Mouse (Mus musculus) left cerebral cortex, adult 11 months (tissue): ENCODE results near the gene Tsen34.

ENCODE experiments used
- DNase-seq: peaks from one replicate; pipeline ENCODE4 v3.0.0; 2022; ENCODE audit warnings: low spot score

Gene Tsen34

DNA sequence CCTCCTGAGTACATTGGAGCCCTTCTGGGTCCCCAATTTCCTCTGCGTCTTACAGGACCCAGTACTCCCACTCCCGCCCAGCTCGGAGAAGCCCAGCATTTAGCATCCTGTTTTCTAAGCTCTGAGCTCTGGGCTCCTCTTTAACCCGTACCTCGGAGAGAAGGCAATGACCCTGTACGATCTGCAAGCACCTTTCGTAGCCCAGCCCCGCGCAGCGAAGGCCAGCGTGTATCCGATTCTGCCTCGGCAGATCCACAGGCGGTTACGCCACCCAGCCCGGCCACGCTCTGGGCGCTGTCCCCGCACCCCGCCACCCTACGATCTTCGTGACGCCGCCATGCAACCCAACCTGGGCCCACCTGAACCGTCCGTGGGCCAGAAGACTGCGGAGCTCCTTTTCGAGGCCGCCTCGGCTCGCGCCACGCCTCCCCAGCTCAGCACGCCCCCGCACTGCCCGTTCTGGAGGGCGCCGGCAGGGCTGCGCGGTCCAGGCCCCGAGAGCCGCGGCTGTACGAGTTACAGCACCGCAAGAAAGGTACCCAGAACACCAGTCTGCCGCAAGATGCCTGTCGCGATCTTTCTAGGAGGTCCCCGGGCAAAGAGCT is at the start of gene Tsen34:
TSS of gene Tsen34 (plus strand) at position 482 of the 605 bp plus-strand sequence.
- DNase-seq = no peak

- DNase-seq = no peak
Measured at GRCm38 (mm10) chr7:3643412-3643811, 49.3 kb upstream of the Tsen34 start.

- DNase-seq = no peak
Measured at GRCm38 (mm10) chr7:3643843-3644242, 48.8 kb upstream of the Tsen34 start.

GRCm38 (mm10) chr7:3644348-3644671 is 48.4 kb upstream of the Tsen34 start:
- DNase-seq = no peak

DNA sequence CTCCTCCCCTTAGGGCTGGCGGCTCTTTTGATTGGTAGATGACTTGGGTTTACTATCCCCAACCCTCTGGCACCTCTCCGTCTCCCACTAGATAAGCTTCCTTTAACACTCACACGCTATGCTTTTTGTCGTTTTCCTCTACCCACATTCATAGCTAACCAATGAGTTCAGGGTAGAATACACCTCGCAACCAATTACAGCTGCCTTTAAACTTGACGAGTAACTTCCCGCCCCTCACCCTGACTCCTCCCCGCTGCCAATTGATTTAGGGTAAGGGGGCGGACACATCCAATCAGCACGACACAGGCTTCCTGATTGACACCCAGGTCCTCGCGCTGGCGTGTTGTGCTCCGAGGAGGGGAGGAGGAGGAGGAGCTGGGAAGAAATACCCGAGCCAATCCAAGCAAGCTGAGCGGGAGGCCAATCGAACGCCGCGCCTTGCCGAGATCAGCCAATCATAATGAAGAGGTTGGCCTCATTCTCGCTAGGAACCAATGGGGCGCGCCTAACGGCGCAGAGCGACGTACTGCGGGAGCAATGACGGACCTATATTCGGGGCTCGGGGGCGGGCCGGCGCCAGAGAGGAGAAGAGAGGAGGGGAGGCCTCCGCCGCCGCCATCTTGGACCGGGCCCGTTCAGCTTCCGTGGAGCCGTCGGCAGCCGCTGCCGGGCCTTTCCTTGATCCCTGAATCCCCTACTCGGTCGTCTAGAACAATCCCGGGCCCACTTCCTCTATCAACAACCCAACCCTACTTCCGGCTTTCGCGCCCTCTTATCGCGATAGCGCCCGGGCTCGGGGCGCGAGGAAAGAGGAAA is 47.8 kb upstream of the Tsen34 start, which contains the start of gene Cnot3:
TSS of gene Cnot3 (plus strand) at position 597 of the 816 bp plus-strand sequence.
- DNase-seq = peak; percentile 99

DNA sequence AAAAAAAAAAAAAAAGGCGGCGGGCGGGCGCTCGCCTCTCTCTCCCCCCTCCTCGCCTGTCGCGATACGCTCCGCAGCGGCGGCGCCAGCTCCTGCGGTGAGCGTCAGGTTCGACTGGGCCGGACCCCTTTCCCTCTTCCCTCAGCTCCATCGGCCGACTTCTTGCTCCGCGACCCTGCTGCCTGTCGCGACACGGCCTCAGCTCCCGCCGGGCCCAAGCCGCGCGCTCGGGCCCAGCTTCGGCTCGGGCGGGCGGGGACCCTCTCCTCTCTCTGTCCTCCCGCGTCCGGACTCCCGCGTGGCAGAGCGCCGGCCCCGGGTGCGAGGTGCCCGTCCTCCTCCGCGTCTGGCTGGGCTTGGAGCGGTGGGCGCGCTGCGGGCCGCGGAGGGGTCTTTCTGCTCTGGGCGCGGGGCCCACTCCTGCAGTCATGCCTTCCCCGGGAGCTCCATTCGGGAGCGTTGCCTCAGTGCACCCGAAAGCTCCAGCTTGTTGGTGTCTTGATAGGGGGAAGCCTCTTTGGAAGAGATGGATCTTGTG is 47.1 kb upstream of the Tsen34 start:
- no peak for DNase-seq

DNA sequence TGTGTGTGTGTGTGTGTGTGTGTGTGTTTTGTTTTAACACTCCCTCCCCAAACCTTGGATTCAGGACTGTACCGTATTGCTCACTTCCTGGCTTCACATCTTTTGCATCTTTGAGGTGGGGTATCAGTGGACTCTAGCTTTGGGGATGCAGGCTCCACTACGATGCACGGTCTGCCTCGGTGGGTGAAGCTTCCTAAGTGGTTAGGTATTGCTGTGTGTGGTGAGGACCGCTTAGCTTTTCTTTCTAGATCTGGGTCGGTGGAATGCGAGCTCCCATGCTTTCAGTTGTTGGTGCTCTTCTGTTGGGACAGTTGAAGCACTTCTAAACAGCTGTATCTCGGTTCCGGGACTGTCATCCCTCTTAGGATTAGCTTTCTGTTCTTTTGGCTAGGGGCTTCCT is 46.5 kb upstream of the Tsen34 start:
- no peak for DNase-seq

DNA sequence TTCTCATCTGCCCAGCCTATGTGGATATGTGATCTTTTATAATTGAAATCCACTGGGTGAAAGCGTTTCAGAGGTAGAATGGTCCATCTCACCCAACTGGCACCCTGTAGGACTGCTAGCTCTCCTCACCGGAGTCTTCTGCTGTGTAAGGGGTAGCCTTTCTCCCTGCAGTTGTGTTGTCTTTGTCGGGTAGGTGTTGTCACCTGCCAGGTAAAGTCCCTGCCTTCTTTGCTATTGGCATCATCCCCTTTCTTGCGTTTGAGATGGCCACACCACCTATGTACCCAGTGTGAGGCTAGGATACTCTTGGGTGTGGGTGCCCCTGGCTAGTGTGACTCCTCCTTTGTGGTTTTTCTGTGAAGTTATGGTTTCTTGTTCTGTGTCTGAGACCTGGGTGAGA is 46.0 kb upstream of the Tsen34 start:
- DNase-seq = no peak

- no peak for DNase-seq
Measured at GRCm38 (mm10) chr7:3656966-3657365, 35.7 kb upstream of the Tsen34 start.

- no peak for DNase-seq
Measured at GRCm38 (mm10) chr7:3658578-3658977, 34.1 kb upstream of the Tsen34 start.

- DNase-seq = no peak
Measured at GRCm38 (mm10) chr7:3664524-3665214, 28.0 kb upstream of the Tsen34 start.

DNA sequence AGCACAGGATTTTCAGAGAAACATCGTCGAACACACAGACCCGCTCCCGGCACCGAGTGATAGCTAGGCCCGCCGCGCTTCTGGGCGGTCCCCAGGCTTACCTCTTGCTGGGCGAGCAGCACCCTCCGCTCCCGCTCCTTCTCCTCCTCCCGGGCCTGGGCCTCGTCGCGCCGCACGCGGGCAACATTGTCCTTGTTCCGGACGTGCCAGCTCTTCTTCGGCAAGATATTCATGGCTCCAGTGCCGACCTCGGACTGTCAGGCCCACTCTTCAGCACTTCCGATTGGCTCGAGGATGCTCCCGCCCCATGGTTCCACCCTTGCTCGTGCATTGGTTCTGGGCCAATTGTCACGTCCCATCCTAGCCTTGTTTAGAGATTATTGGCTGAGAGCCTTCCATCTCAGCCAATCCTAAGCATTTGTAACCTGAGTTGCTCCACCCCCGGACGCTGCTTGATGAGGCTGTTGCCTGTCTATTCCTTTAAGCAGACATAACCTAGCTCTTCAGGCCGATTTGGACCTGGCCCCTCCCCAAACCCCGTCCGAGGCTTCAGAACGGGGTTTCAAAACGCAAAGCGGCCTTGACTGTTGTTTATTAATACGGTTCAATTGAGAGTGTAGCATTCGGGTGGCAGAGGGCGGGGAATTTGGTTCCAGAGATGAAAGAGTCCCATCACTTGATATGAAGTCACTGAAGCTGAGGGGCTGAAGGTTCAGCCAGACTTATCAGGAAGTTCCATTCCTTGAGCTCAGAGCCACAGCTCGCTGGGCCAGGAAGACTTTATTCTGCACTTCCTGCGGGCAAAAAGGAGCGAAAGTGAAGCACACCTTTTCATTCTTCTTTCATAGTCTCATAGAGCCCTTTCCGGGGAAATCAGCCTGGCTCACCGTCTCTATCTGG is 27.2 kb upstream of the Tsen34 start, which contains the start of gene Leng1:
TSS of gene Leng1 (minus strand) at position 626 of the 900 bp plus-strand sequence.
- peak; percentile 94 for DNase-seq

- no peak for DNase-seq
Measured at GRCm38 (mm10) chr7:3666921-3667391, 25.7 kb upstream of the Tsen34 start.

GRCm38 (mm10) chr7:3674507-3675227 is 18.0 kb upstream of the Tsen34 start:
- DNase-seq = peak; percentile 56

DNA sequence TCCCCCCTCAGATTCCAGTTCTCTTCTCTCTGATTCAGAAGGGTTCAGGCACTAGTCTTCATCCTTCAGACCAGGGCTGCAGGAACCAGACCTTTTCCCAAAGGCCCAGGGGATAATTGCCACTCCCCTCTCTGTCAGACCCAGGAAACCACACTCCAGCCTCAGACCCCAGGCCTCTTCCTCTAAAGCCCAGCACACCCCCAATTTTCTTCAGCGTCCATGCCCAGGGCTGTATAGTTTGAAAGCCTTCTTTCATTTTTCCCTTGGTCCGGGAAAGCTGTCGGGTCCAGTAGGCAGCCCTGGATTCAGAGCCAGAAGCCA is 17.5 kb upstream of the Tsen34 start:
- no peak for DNase-seq

GRCm38 (mm10) chr7:3676371-3676770 is 16.3 kb upstream of the Tsen34 start:
- DNase-seq = no peak

DNA sequence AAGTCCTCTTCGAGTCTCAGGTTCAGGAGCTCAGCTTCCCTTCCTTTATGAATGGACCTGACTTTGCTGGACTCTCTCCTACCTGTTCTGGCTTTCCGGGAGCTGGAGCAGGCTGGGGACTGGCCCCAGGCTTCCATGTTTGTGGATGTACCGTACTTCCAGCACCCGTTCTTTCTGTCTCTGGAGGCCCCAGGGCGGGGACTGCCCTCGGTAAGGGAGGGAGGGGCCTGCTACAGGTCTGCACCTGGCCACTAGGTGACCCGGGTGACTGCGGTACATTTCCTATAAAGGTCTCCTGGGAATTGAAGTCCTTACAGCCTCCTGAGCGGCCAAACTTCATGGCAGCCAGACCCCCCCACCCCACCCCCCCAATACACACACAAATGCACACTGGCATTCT is 15.3 kb upstream of the Tsen34 start, which contains the start of gene Tmc4:
TSS of gene Tmc4 (minus strand) at position 212 of the 400 bp plus-strand sequence.
- DNase-seq = no peak

- DNase-seq = no peak
Measured at GRCm38 (mm10) chr7:3683908-3684550, 8.6 kb upstream of the Tsen34 start.

- no peak for DNase-seq
Measured at GRCm38 (mm10) chr7:3684698-3685097, 8.0 kb upstream of the Tsen34 start.
